Mouse (Mus musculus): ENCODE data around the gene 1700025C18Rik. TPM values are rescaled to one million over a fixed set of nuclear protein-coding genes. Genes with fewer than 3 reads are reported as not detected.

1700025C18Rik gene
- total RNA-seq (2023), result not detected in 4 replicates

GRCm38 (mm10) chr2:165090650-165091049 is at the start of gene 1700025C18Rik:
TSS of gene 1700025C18Rik (minus strand) at chr2:165090750.

DNA sequence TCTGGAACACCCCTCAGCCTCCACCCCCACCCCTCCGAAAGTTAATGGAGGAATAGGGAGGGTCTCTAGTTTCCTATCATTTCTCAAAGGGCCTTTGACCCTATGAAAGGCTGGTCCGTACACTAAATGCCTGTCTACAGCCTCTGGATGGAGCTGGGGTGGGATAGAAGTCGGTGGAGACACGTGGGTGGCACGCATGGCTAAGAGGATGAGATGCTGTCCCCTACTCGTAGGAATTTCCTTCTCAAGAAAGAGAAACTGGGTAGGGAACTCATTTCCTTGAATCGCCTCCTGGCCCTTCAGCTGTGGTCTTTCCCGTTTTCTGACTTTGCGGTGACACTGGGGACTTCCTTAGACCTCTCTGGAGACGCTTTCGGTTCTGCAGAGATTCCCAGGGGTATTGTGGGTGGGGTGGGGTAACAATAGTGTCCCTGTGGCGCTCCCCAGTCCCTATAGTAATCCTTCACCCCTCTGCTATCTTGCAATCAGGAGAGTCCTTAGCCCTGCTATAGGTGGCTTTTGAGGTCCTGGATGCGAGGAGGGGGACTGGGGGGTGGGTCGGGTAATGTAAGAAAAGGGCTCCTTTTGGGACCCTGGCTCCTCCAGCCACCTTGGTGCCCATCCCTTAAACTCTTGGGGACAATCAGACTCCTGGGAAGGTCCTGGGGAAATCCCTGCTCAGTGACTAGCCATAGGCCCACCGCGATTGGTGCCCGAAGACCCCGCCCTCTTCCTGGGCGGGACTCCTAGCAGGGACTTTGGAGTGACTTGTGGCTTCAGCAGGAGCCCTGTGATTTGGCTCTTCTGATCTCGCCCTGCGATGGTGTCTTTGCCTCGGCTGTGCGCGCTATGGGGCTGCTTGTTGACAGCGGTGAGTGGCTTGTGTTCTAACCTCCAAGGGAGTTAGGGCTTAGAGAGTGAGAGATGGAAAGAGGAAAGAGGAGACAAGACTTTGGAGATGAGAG is 35.4 kb downstream of the 1700025C18Rik start, which contains the start of gene Cd40:
Cd40 (plus strand) TSS at position 740 of the 965 bp plus-strand sequence.

DNA sequence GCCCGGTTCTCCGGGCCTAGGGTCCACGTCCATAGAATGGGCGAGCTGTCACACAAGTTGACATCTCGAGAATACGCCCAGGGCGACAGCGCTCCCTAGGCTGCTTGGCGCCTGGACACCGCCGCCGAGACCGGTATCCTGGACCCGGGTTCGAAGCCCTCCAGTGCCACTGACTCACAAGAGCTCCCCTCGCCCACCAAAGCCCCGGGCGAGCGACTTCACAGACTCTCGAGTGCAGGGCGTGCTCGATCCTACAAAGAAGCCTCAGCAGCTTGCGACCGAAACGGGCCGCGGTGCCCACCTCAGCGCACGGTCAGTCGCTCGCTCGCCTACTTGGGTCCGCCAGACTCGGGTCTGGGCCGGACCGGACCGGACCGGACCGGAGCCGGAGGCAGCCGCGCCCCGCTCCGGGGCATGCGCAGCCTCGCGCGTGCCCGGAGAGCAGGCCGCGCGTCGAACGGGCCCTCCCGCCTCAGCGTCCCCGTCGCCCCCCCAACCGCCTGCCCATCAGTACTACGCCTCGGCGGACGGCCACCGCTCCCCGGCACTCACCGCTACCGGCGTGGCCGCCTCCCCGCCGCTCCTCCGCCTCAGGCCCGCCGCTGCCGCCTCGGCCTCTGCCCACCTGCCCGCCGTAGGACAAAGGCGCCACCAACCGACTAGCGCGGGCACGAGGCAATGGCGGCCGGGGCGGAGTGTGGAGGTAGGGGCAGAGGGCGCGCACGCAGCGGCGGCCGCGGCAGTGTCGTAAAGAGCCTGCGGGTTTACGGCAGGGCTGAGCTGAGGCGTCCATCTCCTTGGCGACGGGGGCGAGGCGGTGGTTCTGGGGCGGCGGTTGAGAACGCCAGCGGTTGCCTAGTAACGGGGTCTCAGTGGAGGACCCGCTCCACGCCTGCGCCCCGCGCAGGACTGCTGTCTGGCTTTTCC is 56.2 kb downstream of the 1700025C18Rik start, which contains the start of gene Ncoa5:
Ncoa5 (minus strand) TSS at position 737 of the 927 bp plus-strand sequence.

Other genes with a start within 250 kb of the 1700025C18Rik start
- 7.6 to 11.4 TPM (median 9.0 TPM) in 4 replicates for gene Pltp, start 233.0 kb downstream of the 1700025C18Rik start, total RNA-seq (2023)
- 93.6 to 100 TPM (median 96.6 TPM) in 4 replicates for gene Pcif1, start 211.4 kb downstream of the 1700025C18Rik start, total RNA-seq (2023)
- gene Zfp335, start 179.0 kb downstream of the 1700025C18Rik start, total RNA-seq (2023), result 55.9 to 61.8 TPM (median 58.0 TPM) in 4 replicates
- 0.50 to 1.3 TPM (median 1.0 TPM) in 4 replicates for gene Mmp9, start 150.0 kb downstream of the 1700025C18Rik start, total RNA-seq (2023)
- 1.4 to 1.7 TPM (median 1.6 TPM) in 4 replicates for gene Slc12a5, start 129.9 kb downstream of the 1700025C18Rik start, total RNA-seq (2023)
- 40.2 to 45.3 TPM (median 43.2 TPM) in 4 replicates for gene Ncoa5, start 55.9 kb downstream of the 1700025C18Rik start, total RNA-seq (2023)
- gene Cd40, start 35.1 kb downstream of the 1700025C18Rik start, total RNA-seq (2023), result 166 to 186 TPM (median 173 TPM) in 4 replicates
- not detected in 4 replicates for gene Cdh22, start 144.1 kb upstream of the 1700025C18Rik start, total RNA-seq (2023)
- gene Slc35c2, start 197.1 kb upstream of the 1700025C18Rik start, total RNA-seq (2023), result 58.2 to 69.5 TPM (median 66.8 TPM) in 4 replicates
- gene Elmo2, start 235.7 kb upstream of the 1700025C18Rik start, total RNA-seq (2023), result 31.2 to 37.6 TPM (median 35.5 TPM) in 4 replicates